Mouse (Mus musculus): ENCODE measurements at regions not wholly inside any gene's neighbourhood (a gene's known extent, or its start where the extent isn't known, plus 50 kb on each side); places are given as distances from the start of the nearest gene placed in this dataset.
"Not testable (repeated sequence)": the region's sequence is repeated elsewhere in the genome, so short reads cannot be mapped to it uniquely, and the experiment has no call there.

GRCm38 (mm10) chr7:59797212-59797611, 207.6 kb downstream of the Snurf start:
- DNase-seq (ENCODE audit: low spot score), result not testable (repeated sequence)

- DNase-seq (ENCODE audit: low spot score), result peak; percentile 12
Measured at GRCm38 (mm10) chr7:59769749-59770148, 235.1 kb downstream of the Snurf start.

GRCm38 (mm10) chr7:59768641-59769040, 236.2 kb downstream of the Snurf start:
- peak; percentile 10 for DNase-seq (ENCODE audit: low spot score)

DNA sequence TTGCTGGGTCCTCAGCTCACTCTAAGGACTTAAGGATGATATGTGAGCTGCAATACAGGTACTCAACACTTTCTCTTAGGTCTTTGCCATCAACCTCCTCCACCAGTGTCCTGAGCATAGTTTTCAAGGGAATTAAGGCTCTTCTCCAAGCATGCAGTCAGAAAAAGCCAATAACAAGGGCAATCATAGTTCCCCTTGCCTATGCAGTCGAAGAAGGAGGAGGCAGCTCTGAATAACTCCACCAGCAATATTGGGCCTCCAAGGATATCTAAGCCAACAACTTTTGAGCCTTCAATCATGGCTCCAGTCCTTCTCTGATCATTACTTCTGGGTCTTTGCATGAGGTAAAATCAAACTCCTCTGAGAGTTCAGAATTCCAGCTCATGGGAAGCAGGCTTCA, 237.5 kb downstream of the Snurf start:
- DNase-seq (ENCODE audit: low spot score), result peak; percentile 11
